Mouse (Mus musculus) monocyte, adult 2 months (primary cell): ENCODE results near the gene Rab31.

Experiments
- DNase-seq, 2 experiments: peaks; one replicate each; pipeline ENCODE4 v3.0.0; 2022; ENCODE audit warnings: low spot score in 2 of 2, low read depth in 1 of 2

Rab31 gene

DNA sequence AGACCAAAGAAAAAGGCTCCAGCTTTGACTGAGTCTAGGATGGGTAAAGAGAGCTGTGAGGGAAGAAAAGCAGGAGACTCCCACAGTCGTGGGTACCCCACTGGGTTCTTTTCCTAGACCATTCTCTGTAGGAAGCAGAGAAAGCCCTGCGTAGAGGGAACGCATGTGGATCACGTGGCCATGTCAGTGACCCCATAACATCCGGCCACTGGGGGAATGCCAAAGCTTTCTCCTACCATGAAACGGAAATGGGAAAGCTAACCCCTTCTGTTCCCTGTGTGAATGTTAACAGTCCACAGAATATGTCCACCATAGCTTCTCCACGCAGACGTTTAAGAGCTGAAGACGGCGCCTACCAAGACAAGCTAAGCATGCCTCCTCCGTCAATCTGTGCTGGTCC lies 62.0 kb downstream of the Rab31 start:
- DNase-seq: no peak

DNA sequence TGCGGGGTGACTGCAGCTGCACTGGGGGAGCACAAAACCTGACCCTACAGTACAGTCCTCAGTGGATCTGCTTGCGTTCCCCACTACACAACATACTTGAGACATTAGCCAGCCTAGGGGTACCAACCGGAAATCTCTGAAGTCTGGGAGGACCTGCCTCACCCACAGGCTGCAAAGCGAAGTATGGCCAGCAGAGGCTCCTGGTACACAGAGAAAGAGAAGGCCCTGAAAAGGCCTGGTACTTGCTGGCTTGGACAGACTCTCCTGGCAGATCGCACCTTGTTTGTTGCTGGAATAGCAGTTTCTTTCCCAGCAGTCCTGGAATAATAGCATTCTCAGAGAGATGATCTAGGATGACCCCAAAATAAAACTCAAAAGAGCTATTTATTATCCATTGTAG lies 66.3 kb downstream of the Rab31 start:
- DNase-seq: peak in 1 of 2 experiments; percentile 7

- DNase-seq: no peak
Measured at GRCm38 (mm10) chr17:65703527-65704391, 68.8 kb downstream of the Rab31 start.

DNA sequence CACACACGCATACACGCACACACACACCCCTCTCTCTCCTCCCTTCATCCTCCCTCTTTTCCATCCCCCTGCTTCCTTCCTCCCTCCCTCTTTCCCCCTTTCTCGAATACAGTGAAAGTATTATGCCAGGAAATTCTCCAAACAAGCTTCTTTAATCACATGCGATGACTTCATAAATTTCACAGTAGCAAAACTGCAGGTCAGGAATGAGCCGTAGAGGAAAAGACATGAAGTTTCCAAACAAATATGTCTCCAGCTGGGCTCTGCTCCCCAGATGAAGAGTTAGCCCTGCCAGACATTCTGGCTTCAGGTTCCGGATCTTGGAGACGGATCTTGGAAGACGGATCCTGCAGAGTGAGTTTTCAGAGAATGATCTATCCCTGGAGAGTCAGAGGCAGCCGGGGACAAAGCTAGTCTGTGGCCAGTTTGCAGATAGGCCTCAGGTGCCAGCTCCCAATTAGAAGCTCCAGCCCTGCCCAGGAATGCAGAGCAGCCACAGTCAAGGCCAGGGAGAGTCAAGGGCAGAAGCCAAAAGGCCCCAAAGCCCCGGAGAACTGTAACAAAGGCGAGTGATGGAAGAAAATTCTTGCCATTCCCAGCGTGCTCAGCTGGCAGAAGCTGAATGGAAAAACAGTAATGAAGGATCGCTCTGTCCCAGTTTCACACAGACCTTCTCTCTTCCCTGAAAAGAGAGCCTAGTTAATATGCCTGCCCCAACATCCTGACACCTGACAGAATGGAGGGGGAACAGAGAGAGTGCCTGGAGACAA lies 70.6 kb downstream of the Rab31 start:
- DNase-seq: no peak

DNA sequence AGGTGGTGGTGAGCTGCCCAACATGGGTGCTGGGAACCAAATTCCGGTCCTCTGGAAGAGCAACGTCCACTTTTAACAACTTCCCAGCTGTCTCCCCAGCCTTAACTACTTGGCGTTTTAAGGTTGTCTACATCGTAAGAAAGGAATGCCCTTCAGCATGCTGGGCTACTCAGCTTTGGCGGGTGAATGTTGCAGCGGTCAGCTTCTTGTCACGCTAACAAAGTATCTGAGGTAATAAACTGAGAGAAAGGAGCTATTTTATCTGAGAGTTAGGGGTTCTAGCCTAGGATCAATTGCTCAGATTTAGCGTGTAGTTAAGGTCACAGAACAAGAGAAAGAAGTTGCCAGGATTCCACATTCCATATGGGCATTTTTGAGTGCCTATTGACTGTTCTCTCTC lies 71.2 kb downstream of the Rab31 start:
- DNase-seq: no peak

DNA sequence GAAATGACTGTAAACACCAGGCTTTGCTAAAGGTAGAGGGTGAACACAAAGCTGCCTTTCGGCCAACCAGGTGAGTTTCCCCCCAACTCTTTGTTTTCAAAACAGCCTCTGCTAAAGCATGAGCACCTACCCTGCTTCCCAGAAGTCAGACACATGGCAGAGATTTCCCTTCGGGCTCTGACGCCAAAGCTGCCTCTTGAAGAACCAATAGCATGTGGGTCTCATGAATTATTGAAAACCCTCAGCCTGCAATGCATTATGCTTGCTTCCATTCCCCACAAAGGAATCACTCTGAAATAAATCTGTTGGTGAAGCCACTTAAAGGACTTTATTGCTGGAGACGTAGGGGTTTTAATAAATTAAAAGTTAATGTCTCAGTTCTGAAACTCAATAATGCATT lies 72.5 kb downstream of the Rab31 start:
- no peak for DNase-seq

- DNase-seq: no peak
Measured at GRCm38 (mm10) chr17:65697791-65698463, 74.6 kb downstream of the Rab31 start.

DNA sequence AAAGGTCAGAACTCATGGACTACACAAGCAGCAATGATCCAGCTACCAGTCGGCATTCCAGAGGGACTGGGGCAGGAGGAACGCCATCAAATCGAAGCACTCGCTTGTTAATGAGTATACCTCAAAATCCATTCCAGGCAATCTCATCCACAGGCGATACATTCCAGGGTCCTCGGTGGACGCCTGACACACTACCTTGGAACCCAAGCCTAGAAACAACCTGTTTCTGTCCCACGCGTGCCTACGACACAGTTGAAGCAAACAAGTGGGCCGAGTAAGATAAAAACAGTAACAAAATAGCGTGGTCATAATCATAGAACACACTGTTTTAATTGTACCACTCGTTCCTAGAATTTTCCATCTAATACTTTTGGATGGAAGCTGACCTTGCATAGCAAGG lies 75.6 kb downstream of the Rab31 start:
- DNase-seq: no peak

DNA sequence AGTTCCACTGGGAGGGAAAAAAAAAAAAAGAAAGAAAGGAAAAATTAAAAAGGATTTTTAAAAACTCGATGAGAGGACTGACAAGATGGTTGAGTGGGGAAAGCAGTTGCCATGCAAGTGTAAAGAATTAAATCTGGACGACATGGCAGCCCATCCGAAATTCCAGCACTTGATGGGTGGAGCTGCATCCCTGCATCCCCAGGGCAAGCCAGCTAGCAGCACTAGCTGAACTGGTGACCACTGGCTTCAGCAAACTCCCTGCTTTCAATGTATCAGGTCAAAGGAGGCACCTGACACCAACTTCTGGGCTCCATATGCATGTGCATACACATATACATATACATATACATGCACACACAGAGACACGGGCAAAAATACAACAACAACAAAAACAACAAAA lies 80.3 kb downstream of the Rab31 start:
- DNase-seq: no peak

DNA sequence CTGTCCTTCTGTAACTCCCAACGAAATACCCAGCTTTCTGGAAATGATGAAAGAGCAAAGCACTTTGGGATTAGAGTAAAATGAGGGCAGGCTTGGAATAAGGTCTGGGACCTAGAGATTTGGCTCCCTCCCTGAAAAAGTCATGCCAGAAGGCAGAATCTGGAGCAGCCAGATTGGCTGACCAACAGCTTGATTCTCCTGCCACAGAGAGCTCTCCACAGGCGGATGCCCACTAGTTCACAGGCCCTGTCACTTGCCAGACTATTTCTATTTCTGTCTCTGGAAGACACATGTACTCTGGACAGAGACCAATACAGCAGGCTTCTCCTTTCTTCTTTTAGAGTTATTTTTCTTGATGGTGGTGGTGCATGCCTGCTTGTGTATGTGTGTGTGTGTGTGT lies 88.8 kb downstream of the Rab31 start:
- no peak for DNase-seq

DNA sequence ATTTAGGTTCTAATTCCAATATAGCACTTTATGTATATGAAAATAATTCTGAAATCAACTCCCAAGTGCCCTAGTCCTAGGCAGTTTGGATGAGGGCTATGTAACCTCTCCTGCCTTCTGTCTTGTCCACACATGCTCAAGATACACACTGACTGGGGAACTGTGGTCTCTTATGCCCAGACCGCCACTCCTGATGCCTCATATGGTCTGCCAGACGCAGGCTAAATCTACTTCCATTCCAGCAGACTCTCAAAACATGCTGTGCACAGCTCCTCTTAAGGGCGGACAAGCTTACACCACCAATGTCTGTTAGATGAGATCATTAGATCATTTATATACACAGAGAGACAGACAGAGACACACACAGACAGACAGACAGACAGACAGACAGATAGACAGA lies 89.2 kb downstream of the Rab31 start:
- DNase-seq: no peak

DNA sequence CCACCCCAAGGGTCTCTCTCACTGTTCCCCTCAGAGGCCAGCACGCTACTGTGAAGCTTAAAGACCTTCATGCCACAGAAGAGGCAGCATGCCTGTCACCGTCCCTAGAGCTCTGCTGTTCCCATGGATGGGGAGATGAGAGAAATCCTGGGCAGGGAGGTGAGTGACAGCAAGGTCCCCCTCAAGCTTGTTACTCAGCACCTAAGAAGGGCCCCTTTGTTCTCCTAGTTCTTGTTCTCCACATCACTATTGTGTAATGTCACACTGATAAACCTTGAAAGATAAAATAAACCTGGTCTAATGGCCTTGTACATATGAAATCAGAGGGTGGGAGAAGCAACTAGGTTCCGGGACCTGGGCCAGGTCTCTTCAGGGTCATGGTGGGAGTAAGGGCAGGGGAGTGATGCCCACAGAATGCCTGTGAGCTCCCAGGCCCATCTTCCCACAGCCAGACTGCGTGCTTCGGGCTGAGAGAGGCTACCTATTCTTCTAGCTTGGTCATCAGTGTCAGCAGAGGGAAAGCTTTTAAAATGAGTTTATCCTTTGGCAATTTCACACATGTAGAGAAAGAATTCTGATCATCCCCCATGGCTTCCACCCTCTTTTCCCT lies 90.4 kb downstream of the Rab31 start:
- no peak for DNase-seq

- no peak for DNase-seq
Measured at GRCm38 (mm10) chr17:65681516-65681915, 91.0 kb downstream of the Rab31 start.

DNA sequence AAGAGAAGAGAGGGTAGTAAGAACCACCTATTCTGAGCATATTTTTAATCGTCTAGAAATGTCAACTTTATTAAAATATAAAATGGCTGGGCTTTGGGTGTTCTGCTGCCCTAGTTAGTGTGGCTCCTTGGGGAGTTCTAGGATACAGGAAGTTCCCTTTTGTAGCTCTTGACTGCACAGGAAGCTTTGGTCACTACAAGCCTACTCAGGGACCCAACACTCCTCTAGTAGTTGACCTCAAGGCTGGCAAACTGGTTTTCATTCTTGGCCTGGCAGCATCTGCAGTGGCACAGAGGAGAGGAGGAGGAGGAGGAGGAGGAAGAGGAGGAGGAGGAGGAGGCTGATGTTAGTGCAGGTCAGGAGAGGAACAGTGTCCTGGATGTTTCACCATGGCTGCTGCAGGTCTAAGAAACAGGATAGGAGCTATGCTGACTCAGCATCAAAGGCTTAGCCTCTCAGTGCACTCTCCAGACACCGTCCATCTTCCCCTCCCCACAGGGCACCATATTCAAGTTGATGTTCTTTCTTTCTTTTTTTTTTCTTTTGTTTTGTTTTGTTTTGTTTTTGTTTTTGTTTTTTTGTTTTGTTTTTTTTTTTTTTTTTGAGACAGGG lies 91.6 kb downstream of the Rab31 start:
- no peak for DNase-seq

GRCm38 (mm10) chr17:65679806-65680446 lies 92.6 kb downstream of the Rab31 start:
- DNase-seq: no peak

DNA sequence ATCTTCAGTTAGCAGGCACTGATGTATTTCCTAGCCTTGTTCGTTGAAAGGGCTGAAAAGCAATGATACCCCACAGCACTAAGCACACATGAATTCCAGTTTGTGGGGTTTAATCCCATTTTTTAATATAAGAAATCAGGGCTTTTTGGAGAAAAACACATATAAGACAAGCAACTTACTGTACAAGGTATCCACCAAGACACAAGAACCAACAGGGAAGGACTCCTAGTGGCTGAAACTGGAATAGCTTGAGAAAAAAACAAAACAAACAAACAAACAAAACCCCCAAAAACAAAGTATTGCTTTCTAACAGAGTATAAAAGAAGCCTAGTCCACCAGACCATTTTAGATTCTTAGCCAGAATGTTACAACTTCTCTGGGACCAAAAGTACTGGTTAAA lies 94.8 kb downstream of the Rab31 start:
- DNase-seq: no peak

DNA sequence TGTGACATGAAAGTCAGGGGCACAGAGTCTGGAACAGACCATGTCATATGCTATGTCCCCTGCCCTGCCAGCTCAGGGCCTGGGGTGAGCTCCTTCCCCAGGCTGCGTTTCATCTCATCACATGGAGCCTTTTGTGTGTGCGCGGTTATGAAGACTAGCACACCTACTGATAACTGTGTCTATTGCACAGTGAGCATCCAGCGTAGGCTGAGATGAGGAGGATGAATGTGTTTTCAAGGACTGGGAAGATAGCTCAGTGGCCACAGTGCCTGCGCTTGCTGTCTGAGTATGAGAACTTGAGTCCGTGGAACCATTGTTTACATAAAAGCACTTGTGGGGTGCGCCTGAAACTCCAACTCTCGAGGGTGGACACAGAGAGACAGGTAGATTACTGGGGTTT lies 96.0 kb downstream of the Rab31 start:
- no peak for DNase-seq

- no peak for DNase-seq
Measured at GRCm38 (mm10) chr17:65675985-65676384, 96.6 kb downstream of the Rab31 start.

GRCm38 (mm10) chr17:65674710-65675171 lies 97.8 kb downstream of the Rab31 start:
- DNase-seq: peak; percentile 17 to 34

- no peak for DNase-seq
Measured at GRCm38 (mm10) chr17:65672926-65673325, 99.6 kb downstream of the Rab31 start.
